Mouse (Mus musculus): ENCODE data around the gene Ttn. TPM values are rescaled to one million over a fixed set of nuclear protein-coding genes. Genes with fewer than 3 reads are reported as not detected.
A peak's percentile ranks its signal among the peaks of the same experiment; 100 is the strongest.
"Not testable (repeated sequence)": the region's sequence is repeated elsewhere in the genome, so short reads cannot be mapped to it uniquely, and the experiment has no call there.

Ttn gene
- polyA plus RNA-seq (2012; rRNA removed) = 0.14 and 0.22 TPM in 2 replicates

GRCm38 (mm10) chr2:76982391-76983145, at the start of gene Ttn:
Gene Ttn (minus strand): TSS chr2:76982547.
- no peak for DNase-seq (ENCODE audit: low read depth)
- TF ChIP-seq POLR2A (IDR thresholded peaks at IDR 0.05; ENCODE audit: borderline replicate concordance, extremely low read depth, insufficient read depth, insufficient read length, poor library complexity, severe bottlenecking) (no peak), CTCF (IDR thresholded peaks at IDR 0.05; ENCODE audit: borderline replicate concordance, extremely low read depth, insufficient read depth, insufficient read length) (no peak)

GRCm38 (mm10) chr2:77020649-77021048, 38.3 kb upstream of the Ttn start:
- no peak for TF ChIP-seq CTCF (IDR thresholded peaks at IDR 0.05; ENCODE audit: borderline replicate concordance, extremely low read depth, insufficient read depth, insufficient read length)
- TF ChIP-seq POLR2A (IDR thresholded peaks at IDR 0.05; ENCODE audit: borderline replicate concordance, extremely low read depth, insufficient read depth, insufficient read length, poor library complexity, severe bottlenecking) = no peak
- no peak for DNase-seq (ENCODE audit: low read depth)

- TF ChIP-seq CTCF (IDR thresholded peaks at IDR 0.05; ENCODE audit: borderline replicate concordance, extremely low read depth, insufficient read depth, insufficient read length) = no peak
- TF ChIP-seq POLR2A (IDR thresholded peaks at IDR 0.05; ENCODE audit: borderline replicate concordance, extremely low read depth, insufficient read depth, insufficient read length, poor library complexity, severe bottlenecking) = no peak
- DNase-seq (ENCODE audit: low read depth) = peak; percentile 51
Observed at GRCm38 (mm10) chr2:77017735-77018134, 35.4 kb upstream of the Ttn start.

- not testable (repeated sequence) for DNase-seq (ENCODE audit: low read depth)
Observed at GRCm38 (mm10) chr2:77013449-77013848, 31.1 kb upstream of the Ttn start.

- no peak for DNase-seq (ENCODE audit: low read depth)
- no peak for TF ChIP-seq CTCF (IDR thresholded peaks at IDR 0.05; ENCODE audit: borderline replicate concordance, extremely low read depth, insufficient read depth, insufficient read length)
- TF ChIP-seq POLR2A (IDR thresholded peaks at IDR 0.05; ENCODE audit: borderline replicate concordance, extremely low read depth, insufficient read depth, insufficient read length, poor library complexity, severe bottlenecking) = no peak
Observed at GRCm38 (mm10) chr2:77011981-77012380, 29.6 kb upstream of the Ttn start.

GRCm38 (mm10) chr2:77007015-77007414, 24.7 kb upstream of the Ttn start:
- DNase-seq (ENCODE audit: low read depth) = peak; percentile 53
- TF ChIP-seq POLR2A (IDR thresholded peaks at IDR 0.05; ENCODE audit: borderline replicate concordance, extremely low read depth, insufficient read depth, insufficient read length, poor library complexity, severe bottlenecking) (no peak), CTCF (IDR thresholded peaks at IDR 0.05; ENCODE audit: borderline replicate concordance, extremely low read depth, insufficient read depth, insufficient read length) (no peak)

GRCm38 (mm10) chr2:77003148-77003547, 20.8 kb upstream of the Ttn start:
- TF ChIP-seq POLR2A (IDR thresholded peaks at IDR 0.05; ENCODE audit: borderline replicate concordance, extremely low read depth, insufficient read depth, insufficient read length, poor library complexity, severe bottlenecking) (no peak), CTCF (IDR thresholded peaks at IDR 0.05; ENCODE audit: borderline replicate concordance, extremely low read depth, insufficient read depth, insufficient read length) (no peak)

GRCm38 (mm10) chr2:76998351-76998750, 16.0 kb upstream of the Ttn start:
- DNase-seq (ENCODE audit: low read depth) = no peak
- TF ChIP-seq POLR2A (IDR thresholded peaks at IDR 0.05; ENCODE audit: borderline replicate concordance, extremely low read depth, insufficient read depth, insufficient read length, poor library complexity, severe bottlenecking) (no peak), CTCF (IDR thresholded peaks at IDR 0.05; ENCODE audit: borderline replicate concordance, extremely low read depth, insufficient read depth, insufficient read length) (no peak)

More at GRCm38 (mm10) chr2:77003148-77003547, 20.8 kb upstream of the Ttn start:
- no peak for DNase-seq (ENCODE audit: low read depth)

- TF ChIP-seq CTCF (IDR thresholded peaks at IDR 0.05; ENCODE audit: borderline replicate concordance, extremely low read depth, insufficient read depth, insufficient read length) (no peak), POLR2A (IDR thresholded peaks at IDR 0.05; ENCODE audit: borderline replicate concordance, extremely low read depth, insufficient read depth, insufficient read length, poor library complexity, severe bottlenecking) (no peak)
- peak; percentile 70 for DNase-seq (ENCODE audit: low read depth)
Observed at GRCm38 (mm10) chr2:76992493-76993201, 10.3 kb upstream of the Ttn start.

GRCm38 (mm10) chr2:76987317-76987716, 5.0 kb upstream of the Ttn start:
- DNase-seq (ENCODE audit: low read depth) = no peak

GRCm38 (mm10) chr2:76984384-76984783, 2.0 kb upstream of the Ttn start:
- no peak for TF ChIP-seq POLR2A (IDR thresholded peaks at IDR 0.05; ENCODE audit: borderline replicate concordance, extremely low read depth, insufficient read depth, insufficient read length, poor library complexity, severe bottlenecking)
- no peak for TF ChIP-seq CTCF (IDR thresholded peaks at IDR 0.05; ENCODE audit: borderline replicate concordance, extremely low read depth, insufficient read depth, insufficient read length)
- DNase-seq (ENCODE audit: low read depth) = peak; percentile 36

More at GRCm38 (mm10) chr2:76987317-76987716, 5.0 kb upstream of the Ttn start:
- TF ChIP-seq POLR2A (IDR thresholded peaks at IDR 0.05; ENCODE audit: borderline replicate concordance, extremely low read depth, insufficient read depth, insufficient read length, poor library complexity, severe bottlenecking) (no peak), CTCF (IDR thresholded peaks at IDR 0.05; ENCODE audit: borderline replicate concordance, extremely low read depth, insufficient read depth, insufficient read length) (no peak)

- DNase-seq (ENCODE audit: low read depth) = no peak
- no peak for TF ChIP-seq CTCF (IDR thresholded peaks at IDR 0.05; ENCODE audit: borderline replicate concordance, extremely low read depth, insufficient read depth, insufficient read length)
- no peak for TF ChIP-seq POLR2A (IDR thresholded peaks at IDR 0.05; ENCODE audit: borderline replicate concordance, extremely low read depth, insufficient read depth, insufficient read length, poor library complexity, severe bottlenecking)
Observed at GRCm38 (mm10) chr2:76983601-76984000, 1.3 kb upstream of the Ttn start.

All from brain, embryonic 14.5 days (tissue).